Mouse (Mus musculus) MEL (cell line): ENCODE measurements at regions not wholly inside any gene's neighbourhood (a gene's known extent, or its start where the extent isn't known, plus 50 kb on each side); places are given as distances from the start of the nearest gene placed in this dataset.

Source experiments
- BHLHE40 ChIP-seq: IDR thresholded peaks from 2 replicates; pipeline ENCODE4 v1.6.1; 2012; ENCODE audit warnings: low read depth, mild to moderate bottlenecking, inconsistent platforms, low read length, improper control_type of control experiment, borderline replicate concordance
- CHD1 ChIP-seq: IDR thresholded peaks from 2 replicates; pipeline ENCODE4 v1.6.1; 2012; ENCODE audit warnings: low read depth, mild to moderate bottlenecking, inconsistent platforms, low read length, improper control_type of control experiment
- CTCF ChIP-seq, 3 experiments: IDR thresholded peaks in 2 of 3; conservative IDR thresholded peaks in 1 of 3; 2 replicates each; pipeline ENCODE4 v1.5.1; 2011 to 2012; ENCODE audit warnings: low read length in 3 of 3, low read depth in 2 of 3, mild to moderate bottlenecking in 2 of 3, improper control_type of control experiment in 1 of 3, inconsistent platforms in 1 of 3, mixed read lengths in 1 of 3, moderate library complexity in 1 of 3; ENCODE audit not compliant: control insufficient read depth in 1 of 3, insufficient read depth in 1 of 3, poor library complexity in 1 of 3, severe bottlenecking in 1 of 3
- E2F4 ChIP-seq: IDR thresholded peaks from 2 replicates; pipeline ENCODE4 v1.6.1; 2011; ENCODE audit warnings: low read depth, low read length, improper control_type of control experiment, borderline replicate concordance
- ELF1 ChIP-seq: IDR thresholded peaks from 2 replicates; pipeline ENCODE4 v1.6.1; 2014; ENCODE audit warnings: low read depth, mild to moderate bottlenecking, inconsistent platforms, low read length, improper control_type of control experiment, moderate library complexity
- GATA1 ChIP-seq: IDR thresholded peaks from 2 replicates; pipeline ENCODE4 v1.6.1; 2011; ENCODE audit warnings: low read depth, low read length, improper control_type of control experiment
- MYC ChIP-seq: IDR thresholded peaks from 2 replicates; pipeline ENCODE4 v1.6.1; 2011; ENCODE audit warnings: low read depth, mild to moderate bottlenecking, low read length, improper control_type of control experiment, moderate library complexity
- POLR2A ChIP-seq, 2 experiments: IDR thresholded peaks; 2 replicates each; pipeline ENCODE4 v1.6.1; 2011 to 2012; ENCODE audit warnings: low read length in 2 of 2, mild to moderate bottlenecking in 2 of 2, control low read depth in 1 of 2, improper control_type of control experiment in 1 of 2, low read depth in 1 of 2, moderate library complexity in 1 of 2; ENCODE audit not compliant: control insufficient read depth in 1 of 2, insufficient read depth in 1 of 2, poor library complexity in 1 of 2
- POLR2AphosphoS2 ChIP-seq: IDR thresholded peaks from 2 replicates; pipeline ENCODE4 v1.6.1; 2011; ENCODE audit warnings: low read length, improper control_type of control experiment
- TBP ChIP-seq: IDR thresholded peaks from 2 replicates; pipeline ENCODE4 v1.8.0; 2011; ENCODE audit warnings: low read depth, low read length, improper control_type of control experiment
- TCF12 ChIP-seq: IDR thresholded peaks from 2 replicates; pipeline ENCODE4 v1.6.1; 2014; ENCODE audit warnings: low read depth, mild to moderate bottlenecking, inconsistent platforms, low read length, improper control_type of control experiment, moderate library complexity
- UBTF ChIP-seq: IDR thresholded peaks from 2 replicates; pipeline ENCODE4 v1.6.1; 2012; ENCODE audit warnings: low read depth, mild to moderate bottlenecking, inconsistent platforms, low read length, improper control_type of control experiment, moderate library complexity, borderline replicate concordance; ENCODE audit not compliant: insufficient read depth
- ZC3H11A ChIP-seq: IDR thresholded peaks from 2 replicates; pipeline ENCODE4 v1.6.1; 2012; ENCODE audit warnings: low read depth, mild to moderate bottlenecking, inconsistent platforms, low read length, improper control_type of control experiment
- ZKSCAN1 ChIP-seq: IDR thresholded peaks from 2 replicates; pipeline ENCODE4 v1.6.1; 2012; ENCODE audit warnings: low read depth, mild to moderate bottlenecking, inconsistent platforms, low read length, improper control_type of control experiment, moderate library complexity

GRCm38 (mm10) chr2:172739041-172739491, 189.7 kb downstream of the Tfap2c start:
- no peak for TF ChIP-seq ZKSCAN1
- no peak for TF ChIP-seq ELF1
- TF ChIP-seq TBP, result no peak
- TF ChIP-seq POLR2A (IDR thresholded peaks at IDR 0.05; ENCODE audit: control insufficient read depth in 1 of 2, insufficient read depth in 1 of 2, low read depth in 1 of 2, low read length in 2 of 2, poor library complexity in 1 of 2), result no peak
- TF ChIP-seq POLR2AphosphoS2, result no peak
- TF ChIP-seq UBTF, result no peak
- TF ChIP-seq CTCF (IDR thresholded peaks at IDR 0.05 in 2 of 3, conservative IDR thresholded peaks at IDR 0.05 in 1 of 3; ENCODE audit: control insufficient read depth in 1 of 3, insufficient read depth in 1 of 3, low read depth in 2 of 3, low read length in 3 of 3, poor library complexity in 1 of 3, severe bottlenecking in 1 of 3), result no peak
- no peak for TF ChIP-seq TCF12
- TF ChIP-seq BHLHE40, result no peak
- TF ChIP-seq MYC, result no peak
- TF ChIP-seq ZC3H11A, result no peak
- no peak for TF ChIP-seq E2F4
- no peak for TF ChIP-seq CHD1
- TF ChIP-seq GATA1, result no peak
